Mouse (Mus musculus) kidney, embryonic 16.5 days (tissue): ENCODE measurements around the gene Zfp791. TPM values are rescaled to one million over a fixed set of nuclear protein-coding genes. Genes with fewer than 3 reads are reported as not detected.
"Not testable (repeated sequence)": the region's sequence is repeated elsewhere in the genome, so short reads cannot be mapped to it uniquely, and the experiment has no call there.

Experiments
- ATAC-seq: fragments of 200-750 bp; cut with Nextera tagmentation; 2 replicates; pipeline ENCODE4 v1.8.0; 2017; ENCODE audit warnings: moderate TSS enrichment; ENCODE audit not compliant: low FRiP score, low TSS enrichment
- H3K27ac ChIP-seq: fragments of 300-500 bp; sonication (generic); 2 replicates; pipeline ENCODE4 v1.5.1; 2014; ENCODE audit warnings: low read length
- H3K27me3 ChIP-seq: fragments of 300-500 bp; sonication (generic); 2 replicates; pipeline ENCODE4 v1.6.1; 2014; ENCODE audit warnings: low read length, control low read depth, mixed read lengths; ENCODE audit not compliant: insufficient read depth
- H3K36me3 ChIP-seq: fragments of 300-500 bp; sonication (generic); 2 replicates; pipeline ENCODE4 v1.6.1; 2014; ENCODE audit warnings: low read length, control low read depth, mixed read lengths; ENCODE audit not compliant: insufficient read depth
- H3K4me1 ChIP-seq: fragments of 300-500 bp; sonication (generic); 2 replicates; pipeline ENCODE4 v1.6.1; 2014; ENCODE audit warnings: low read length, control low read depth, mixed read lengths; ENCODE audit not compliant: insufficient read depth
- H3K4me2 ChIP-seq: fragments of 300-500 bp; sonication (generic); replicated peaks from 2 replicates; pipeline ENCODE4 v1.6.1; 2014; ENCODE audit warnings: low read depth, low read length
- H3K4me3 ChIP-seq: fragments of 300-500 bp; sonication (generic); 2 replicates; pipeline ENCODE4 v1.5.1; 2014; ENCODE audit warnings: mild to moderate bottlenecking, low read length
- H3K9ac ChIP-seq: fragments of 300-500 bp; sonication (generic); replicated peaks from 2 replicates; pipeline ENCODE4 v1.6.1; 2014; ENCODE audit warnings: low read length
- H3K9me3 ChIP-seq: fragments of 300-500 bp; sonication (generic); 2 replicates; pipeline ENCODE4 v1.6.1; 2016; ENCODE audit warnings: low read length, control low read depth
- WGBS: fragments of 180-500 bp; shearing (Covaris S2); extraction: QIAGEN DNeasy Blood & Tissue Kit; methylation state at CpG from one replicate; pipeline ENCODE4 v1.1.7; 2014; 5-methylcytosine and 5-hydroxymethylcytosine counted together
- polyA plus RNA-seq: library from polyadenylated mRNA; unstranded; fragments of >200 nt; fragmentation: Nextera tagmentation; extraction: Ambion mirVana; gene quantifications from 2 replicates; pipeline ENCODE4 v1.2.1, GENCODE M21; 2015

Zfp791 gene
- 2.7 and 3.8 TPM in 2 replicates for polyA plus RNA-seq

DNA sequence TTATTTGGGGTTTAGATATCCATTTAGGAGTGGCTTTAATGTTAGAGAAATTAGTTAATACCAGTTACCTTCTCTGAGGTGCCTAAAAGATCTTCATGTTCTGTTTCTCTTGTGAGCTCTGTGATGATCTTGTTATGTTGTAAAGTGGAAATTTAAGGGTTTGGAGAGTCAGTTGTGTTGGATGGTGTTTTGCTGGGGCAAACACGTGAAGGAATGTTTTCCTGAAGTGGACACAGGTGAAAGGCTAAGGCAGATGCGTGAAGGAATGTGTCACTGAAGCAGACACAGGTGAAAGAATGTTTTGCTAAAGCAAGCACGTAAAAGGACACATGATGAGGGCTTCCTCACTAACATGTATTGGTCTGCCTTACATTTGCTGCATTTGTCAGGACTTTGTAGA lies at the start of gene Zfp791:
TSS of gene Zfp791 (minus strand) at position 101 of the 400 bp plus-strand sequence.
- ATAC-seq: no peak
- H3K4me2 ChIP-seq: no peak within 1 kb of the TSS
- H3K4me1 ChIP-seq: peaks cover 3% of the 10 kb centered on the region; the same call in 1 of the 2 replicates
- no peaks in the 10 kb centered on the region; the same call in 1 of the 2 replicates for H3K9me3 ChIP-seq
- WGBS: 72% methylated on average over 3 of the region's 3 CpGs
- no peaks in the 10 kb centered on the region for H3K36me3 ChIP-seq
- H3K9ac ChIP-seq: no peak within 1 kb of the TSS
- H3K27me3 ChIP-seq: no peaks in the 10 kb centered on the region
- no peak within 1 kb of the TSS for H3K27ac ChIP-seq
- H3K4me3 ChIP-seq: no peak within 1 kb of the TSS

DNA sequence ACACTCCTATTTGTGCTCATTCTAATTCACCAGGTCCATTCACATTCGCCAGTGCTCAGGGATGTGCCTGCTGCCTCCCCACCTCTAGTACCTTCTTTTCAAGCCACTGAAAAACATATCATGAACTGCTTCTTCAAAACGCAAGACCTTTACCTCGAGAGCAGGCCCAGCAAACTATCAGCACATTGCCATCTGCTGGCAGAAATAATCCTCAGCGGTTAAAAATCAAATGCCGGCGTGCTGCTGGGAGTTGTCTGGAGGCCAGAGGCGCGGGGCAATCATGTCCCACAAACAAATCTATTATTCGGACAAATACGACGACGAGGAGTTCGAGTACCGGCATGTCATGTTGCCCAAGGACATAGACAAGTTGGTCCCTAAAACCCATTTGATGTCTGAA lies 48.4 kb upstream of the Zfp791 start:
- no peak for ATAC-seq
- H3K27me3 ChIP-seq: no peaks in the 10 kb centered on the region
- no peak overlapping the region for H3K27ac ChIP-seq
- H3K4me1 ChIP-seq: no peaks in the 10 kb centered on the region
- H3K9me3 ChIP-seq: 0 out of 2 replicates have a peak, but pooled peaks cover 3% of the 10 kb centered on the region
- H3K4me2 ChIP-seq: no peak overlapping the region
- no peak overlapping the region for H3K9ac ChIP-seq
- no peaks in the 10 kb centered on the region for H3K36me3 ChIP-seq
- 27% methylated on average over 14 of the region's 14 CpGs for WGBS
- no peak overlapping the region for H3K4me3 ChIP-seq

DNA sequence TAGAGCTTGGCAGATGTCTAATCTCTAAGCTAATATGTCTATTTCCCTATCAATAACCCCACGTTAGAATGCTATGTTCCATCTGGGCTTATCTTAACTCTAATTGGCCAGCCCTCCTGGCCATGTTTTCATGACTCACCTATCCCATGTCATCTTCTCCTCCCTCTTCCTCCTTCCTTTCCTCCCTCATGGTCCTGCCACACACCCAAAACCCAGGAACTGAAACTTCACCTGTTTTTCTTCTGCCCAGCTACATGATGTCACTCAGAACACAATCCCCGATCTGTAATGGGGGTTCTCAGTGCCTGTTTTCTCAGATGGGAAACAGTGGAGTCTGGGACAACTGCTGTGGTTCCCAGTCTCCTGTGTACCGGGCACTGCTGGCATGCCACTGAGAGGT lies 28.7 kb upstream of the Zfp791 start, which contains the start of gene Cks1brt:
TSS of gene Cks1brt (plus strand) at position 301 of the 400 bp plus-strand sequence.
- Histone ChIP-seq H3K27ac (no peak within 1 kb of the TSS), H3K4me1 (no peaks in the 10 kb centered on the region), H3K4me2 (no peak within 1 kb of the TSS), H3K9me3 (peaks cover 36% of the 10 kb centered on the region), H3K36me3 (no peaks in the 10 kb centered on the region; the same call in 1 of the 2 replicates), H3K27me3 (no peaks in the 10 kb centered on the region), H3K9ac (no peak within 1 kb of the TSS), H3K4me3 (no peak within 1 kb of the TSS)
- 83% methylated on average over 3 of the region's 3 CpGs for WGBS
- no peak for ATAC-seq

DNA sequence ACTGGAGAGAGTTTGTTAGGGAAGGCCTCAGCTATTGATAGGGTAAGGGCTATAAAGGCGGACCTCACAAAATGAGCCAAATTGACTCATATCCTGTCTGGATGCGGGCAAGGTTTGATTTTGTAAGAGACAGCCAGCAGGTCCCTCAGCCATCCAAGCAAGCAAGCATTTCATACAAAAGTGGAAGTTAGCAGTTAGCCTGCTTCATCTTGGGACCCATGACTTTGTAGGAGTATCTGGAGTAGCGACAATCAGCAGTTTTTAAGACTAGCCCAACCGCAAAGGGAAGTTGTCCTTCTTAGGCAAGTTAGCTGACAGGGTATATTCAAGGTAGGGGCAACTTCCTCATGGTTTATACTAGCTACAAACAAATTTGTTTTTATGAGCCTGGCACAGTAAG lies 19.6 kb upstream of the Zfp791 start:
- no peak overlapping the region for H3K4me3 ChIP-seq
- no peaks in the 10 kb centered on the region for H3K36me3 ChIP-seq
- no peak for ATAC-seq
- no peaks in the 10 kb centered on the region for H3K4me1 ChIP-seq
- H3K4me2 ChIP-seq: no peak overlapping the region
- H3K9me3 ChIP-seq: peaks cover 10% of the 10 kb centered on the region
- WGBS: 92% methylated on average over 4 of the region's 4 CpGs
- H3K9ac ChIP-seq: no peak overlapping the region
- no peak overlapping the region for H3K27ac ChIP-seq
- H3K27me3 ChIP-seq: no peaks in the 10 kb centered on the region

DNA sequence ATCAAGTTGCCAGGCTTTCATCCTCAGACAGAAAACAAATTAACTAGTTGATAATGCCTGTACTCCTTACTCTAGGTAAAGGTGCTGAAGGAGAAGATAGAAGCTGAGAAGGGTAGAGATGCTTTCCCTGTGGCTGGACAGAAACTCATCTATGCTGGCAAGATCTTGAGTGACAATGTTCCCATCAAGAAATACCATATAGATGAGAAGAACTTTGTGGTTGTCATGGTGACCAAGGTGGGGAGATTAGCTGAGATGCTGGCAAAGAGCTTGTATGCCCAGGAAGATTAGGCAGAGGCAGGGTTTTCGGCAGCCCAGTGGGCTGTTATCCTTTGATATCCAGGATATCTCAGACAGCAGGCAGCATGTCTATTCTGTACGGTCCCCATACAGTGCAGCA lies 12.8 kb upstream of the Zfp791 start:
- H3K9me3 ChIP-seq, ATAC-seq, H3K4me1 ChIP-seq, H3K27me3 ChIP-seq, H3K4me2 ChIP-seq, H3K27ac ChIP-seq, H3K9ac ChIP-seq, H3K4me3 ChIP-seq, H3K36me3 ChIP-seq: not testable (repeated sequence)
- WGBS: 97% methylated on average over 2 of the region's 2 CpGs

DNA sequence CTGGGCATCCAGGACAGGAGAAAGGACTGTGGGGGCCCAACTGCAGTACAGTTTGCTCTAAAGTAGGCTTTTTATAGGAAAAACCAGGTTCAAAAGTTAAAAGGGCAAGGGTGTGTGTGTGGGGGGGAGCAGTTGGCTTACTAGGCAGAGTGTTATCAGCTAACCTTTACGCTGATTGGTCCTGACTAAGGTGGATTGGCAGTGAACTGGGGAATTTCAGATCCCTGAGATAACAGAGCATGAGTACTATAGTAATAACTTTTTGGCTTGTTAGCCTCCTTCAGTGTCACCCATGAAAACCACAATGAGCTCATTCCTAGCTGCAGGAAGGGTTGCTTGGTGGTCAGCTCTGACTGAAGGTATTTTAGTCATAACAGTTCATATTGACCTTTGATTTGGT lies 9.4 kb upstream of the Zfp791 start:
- Histone ChIP-seq H3K27ac (no peak overlapping the region), H3K4me3 (no peak overlapping the region), H3K27me3 (no peaks in the 10 kb centered on the region; the same call in 1 of the 2 replicates), H3K36me3 (no peaks in the 10 kb centered on the region), H3K4me2 (no peak overlapping the region), H3K4me1 (no peaks in the 10 kb centered on the region), H3K9me3 (no peaks in the 10 kb centered on the region), H3K9ac (no peak overlapping the region)
- WGBS: 93% methylated on average over 1 of the region's 1 CpGs
- no peak for ATAC-seq

DNA sequence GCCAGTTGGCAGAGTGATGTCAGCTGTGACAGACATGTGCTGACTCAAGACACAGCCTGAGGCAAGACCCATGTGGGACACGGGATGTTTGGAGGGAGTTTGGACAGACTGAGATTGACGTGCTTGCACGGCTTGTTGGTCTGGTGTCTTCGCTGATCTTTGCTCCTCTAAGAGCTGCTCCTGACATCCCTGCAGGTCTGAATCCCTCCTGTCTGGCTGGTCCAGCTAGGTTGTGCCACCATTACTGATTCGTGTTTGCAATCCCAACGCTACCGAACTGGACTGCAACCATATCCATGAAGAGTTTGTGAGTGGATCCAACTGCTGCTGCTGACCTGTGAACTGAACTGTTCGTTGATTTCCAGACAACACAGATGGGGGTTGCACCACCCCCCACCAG lies 796 bp upstream of the Zfp791 start:
- no peaks in the 10 kb centered on the region for H3K36me3 ChIP-seq
- H3K4me1 ChIP-seq: peaks cover 3% of the 10 kb centered on the region; the same call in 1 of the 2 replicates
- no peaks in the 10 kb centered on the region for H3K27me3 ChIP-seq
- 94% methylated on average over 8 of the region's 8 CpGs for WGBS
- no peak for ATAC-seq
- no peak overlapping the region for H3K4me2 ChIP-seq
- no peaks in the 10 kb centered on the region; the same call in 1 of the 2 replicates for H3K9me3 ChIP-seq
- no peak overlapping the region for H3K9ac ChIP-seq
- no peak overlapping the region for H3K27ac ChIP-seq
- no peak overlapping the region for H3K4me3 ChIP-seq

DNA sequence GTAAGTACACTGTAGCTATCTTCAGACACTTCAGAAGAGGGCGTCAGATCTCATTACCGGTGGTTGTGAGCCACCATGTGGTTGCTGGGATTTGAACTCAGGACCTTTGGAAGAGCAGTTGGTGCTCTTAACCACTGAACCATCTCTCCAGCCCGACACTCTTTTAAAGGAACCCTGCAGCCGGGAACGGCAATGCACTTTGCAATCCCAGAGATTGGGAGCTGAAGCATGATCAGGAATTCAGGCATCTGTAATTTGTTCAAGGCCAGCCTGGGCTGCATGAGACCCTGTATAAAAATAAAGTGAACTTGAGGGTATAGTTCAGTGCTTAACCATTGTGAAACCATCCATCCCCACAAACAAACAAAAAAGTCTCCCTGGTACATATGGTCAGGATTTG lies 2.6 kb downstream of the Zfp791 start:
- WGBS: 82% methylated on average over 5 of the region's 5 CpGs
- H3K9me3 ChIP-seq, H3K27me3 ChIP-seq, ATAC-seq, H3K9ac ChIP-seq, H3K4me2 ChIP-seq, H3K4me3 ChIP-seq, H3K27ac ChIP-seq, H3K36me3 ChIP-seq, H3K4me1 ChIP-seq: not testable (repeated sequence)

DNA sequence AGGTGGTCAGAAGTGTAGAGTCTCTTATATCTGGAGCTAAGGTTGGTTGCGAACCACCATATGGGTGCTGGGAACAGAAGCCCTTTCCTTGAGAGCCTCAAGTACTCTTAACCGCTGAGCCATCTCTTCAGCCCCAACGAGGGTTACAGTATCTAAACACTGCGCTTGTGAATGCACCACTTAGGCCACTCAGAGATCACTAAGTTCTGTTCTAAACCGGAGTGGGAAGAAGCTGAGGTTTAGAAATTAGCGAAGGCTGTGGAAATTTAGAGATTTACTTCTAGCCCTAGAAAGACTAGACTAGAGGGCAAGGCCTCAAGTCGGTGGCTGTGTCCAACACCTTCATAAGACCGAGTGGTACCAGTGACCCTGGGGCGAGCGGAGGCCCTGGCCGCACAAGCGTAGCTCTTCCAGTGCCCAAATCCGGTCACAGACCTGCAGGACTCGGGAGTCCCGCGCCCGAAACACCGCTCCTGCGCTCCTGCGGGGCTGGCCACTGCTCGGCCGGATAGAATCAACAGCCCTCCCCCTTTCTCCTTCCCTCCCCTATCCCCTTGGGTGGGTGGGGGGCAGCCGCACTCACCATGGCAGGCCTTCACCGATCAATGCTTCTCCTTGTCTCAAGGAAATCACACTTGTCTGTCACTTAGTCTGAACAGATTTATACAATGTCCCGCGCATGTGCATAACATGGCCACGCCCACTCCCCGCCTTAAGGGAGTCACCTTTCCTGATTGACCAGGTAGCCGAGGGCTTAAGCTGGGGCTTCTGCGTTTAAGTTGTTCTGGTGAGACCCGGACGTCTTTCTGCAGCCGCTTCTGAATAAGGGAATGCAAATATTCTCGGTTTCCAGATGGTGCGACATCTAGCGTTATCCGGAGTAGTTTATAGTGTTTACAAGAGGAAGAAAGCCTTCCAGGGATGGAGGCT lies 3.6 kb downstream of the Zfp791 start:
- Histone ChIP-seq H3K9ac (peak overlapping the region; percentile 73), H3K4me1 (peaks cover 3% of the 10 kb centered on the region; the same call in 1 of the 2 replicates), H3K4me3 (peak overlapping the region; percentile 72), H3K27me3 (no peaks in the 10 kb centered on the region), H3K9me3 (no peaks in the 10 kb centered on the region; the same call in 1 of the 2 replicates), H3K27ac (peak overlapping the region; percentile 74), H3K4me2 (peak overlapping the region; percentile 77), H3K36me3 (no peaks in the 10 kb centered on the region)
- 7% methylated on average over 37 of the region's 37 CpGs for WGBS
- ATAC-seq: peak; percentile 97

DNA sequence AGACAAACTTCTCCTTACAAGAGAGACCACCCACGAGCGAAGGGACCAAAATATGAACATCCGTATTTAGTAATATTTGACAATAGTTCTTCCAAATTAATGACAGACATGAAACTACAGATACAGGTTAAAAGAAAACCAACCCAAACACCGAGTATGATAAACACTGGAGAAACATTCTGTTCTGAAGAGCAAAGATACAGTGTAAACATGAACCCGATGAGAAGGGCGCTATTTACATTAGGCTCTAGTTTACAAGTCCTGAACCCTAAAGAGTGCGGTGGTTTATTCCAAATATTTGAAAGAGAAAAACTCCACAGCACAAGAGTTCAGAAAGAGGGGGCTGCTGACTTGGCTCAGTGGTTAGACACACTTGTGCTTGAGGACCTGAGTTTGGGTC lies 5.9 kb downstream of the Zfp791 start:
- Histone ChIP-seq H3K4me2 (no peak overlapping the region), H3K4me1 (peaks cover 3% of the 10 kb centered on the region; the same call in 1 of the 2 replicates), H3K36me3 (peaks cover 5% of the 10 kb centered on the region), H3K27ac (no peak overlapping the region), H3K4me3 (no peak overlapping the region), H3K9me3 (0 out of 2 replicates have a peak, but pooled peaks cover under 1% of the 10 kb centered on the region), H3K27me3 (no peaks in the 10 kb centered on the region), H3K9ac (no peak overlapping the region)
- 92% methylated on average over 7 of the region's 7 CpGs for WGBS
- ATAC-seq: no peak
